Mouse (Mus musculus): ENCODE results near the gene Gng3.

Gene Gng3

GRCm38 (mm10) chr19:8803879-8804660, 34.9 kb downstream of the Gng3 start:
- DNase-seq (ENCODE audit: low spot score): no peak

GRCm38 (mm10) chr19:8803204-8803780, 35.7 kb downstream of the Gng3 start:
- no peak for DNase-seq (ENCODE audit: low spot score)

DNA sequence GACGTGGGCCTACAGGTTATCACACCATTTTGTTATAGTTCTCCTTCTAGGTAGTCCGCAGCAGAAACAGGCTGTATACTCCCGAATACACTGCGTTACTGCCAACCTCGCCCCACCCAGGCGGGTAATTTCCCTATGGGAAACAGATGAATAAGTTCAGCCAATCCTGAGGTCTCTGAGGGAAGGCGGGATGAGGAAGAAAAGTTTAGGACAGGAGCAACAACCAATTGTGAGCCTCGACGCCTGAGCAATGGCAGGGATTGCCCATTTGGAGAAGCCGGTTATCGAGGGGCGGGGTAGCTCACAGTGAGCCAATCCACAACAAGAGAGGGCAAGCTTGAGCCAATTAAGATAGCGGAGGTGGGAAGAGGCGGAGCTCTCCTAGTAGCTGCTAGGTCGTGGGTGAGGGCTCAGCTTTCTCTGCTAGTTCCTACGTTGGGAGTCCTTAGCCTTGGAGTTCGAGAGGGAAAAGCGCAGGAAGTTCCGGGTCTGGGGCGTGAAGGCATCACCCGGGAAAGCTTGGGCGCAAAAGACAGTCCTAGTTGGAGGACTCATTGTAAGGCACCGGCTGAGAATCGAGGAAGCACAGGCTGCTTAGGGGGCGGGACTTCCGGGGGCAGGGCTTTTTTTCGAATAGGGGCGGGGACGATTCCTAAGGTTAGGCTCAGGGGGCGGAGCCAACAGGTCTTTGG, 36.7 kb downstream of the Gng3 start, which contains the start of gene Zbtb3:
Gene Zbtb3, plus strand, starts transcription at position 426 of the 692 bp plus-strand sequence.
- peak; percentile 94 for DNase-seq (ENCODE audit: low spot score)

- DNase-seq (ENCODE audit: low spot score): no peak
Measured at GRCm38 (mm10) chr19:8798947-8799315, 40.1 kb downstream of the Gng3 start.

DNA sequence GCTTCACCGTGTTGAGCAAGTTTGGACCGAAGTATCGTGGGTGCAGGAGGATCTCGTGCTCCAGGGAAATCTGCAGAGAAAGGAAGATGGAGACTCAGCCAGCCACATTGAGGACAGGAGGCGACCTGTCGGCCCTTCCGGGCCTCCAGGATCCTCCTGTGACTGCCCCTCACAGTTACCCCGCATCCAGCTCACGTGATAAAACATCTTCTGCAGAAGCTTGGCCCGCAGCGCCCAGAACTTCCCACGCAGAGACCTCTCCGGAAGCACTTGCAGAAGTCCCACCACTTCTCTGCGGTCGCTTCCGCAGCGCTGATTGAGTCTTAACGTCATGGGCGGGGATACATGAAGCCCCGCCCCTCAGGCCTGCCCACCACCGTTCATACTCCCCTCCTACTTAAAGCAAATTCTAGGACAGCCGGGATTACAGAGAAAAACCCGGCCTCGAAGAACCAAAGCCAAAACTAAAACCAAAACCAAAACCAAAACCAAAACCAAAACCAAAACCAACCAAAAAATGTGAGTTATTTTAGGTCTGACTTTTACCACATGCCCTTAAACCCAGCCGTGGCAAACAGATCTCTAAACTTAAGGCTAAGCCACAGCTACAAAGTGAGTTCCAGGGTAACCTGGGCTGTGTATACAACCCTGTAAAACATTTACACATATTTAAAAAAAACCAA, 40.6 kb downstream of the Gng3 start, which contains the start of gene Polr2g:
Gene Polr2g, minus strand, starts transcription at position 314 of the 683 bp plus-strand sequence.
- DNase-seq (ENCODE audit: low spot score): peak; percentile 92

DNA sequence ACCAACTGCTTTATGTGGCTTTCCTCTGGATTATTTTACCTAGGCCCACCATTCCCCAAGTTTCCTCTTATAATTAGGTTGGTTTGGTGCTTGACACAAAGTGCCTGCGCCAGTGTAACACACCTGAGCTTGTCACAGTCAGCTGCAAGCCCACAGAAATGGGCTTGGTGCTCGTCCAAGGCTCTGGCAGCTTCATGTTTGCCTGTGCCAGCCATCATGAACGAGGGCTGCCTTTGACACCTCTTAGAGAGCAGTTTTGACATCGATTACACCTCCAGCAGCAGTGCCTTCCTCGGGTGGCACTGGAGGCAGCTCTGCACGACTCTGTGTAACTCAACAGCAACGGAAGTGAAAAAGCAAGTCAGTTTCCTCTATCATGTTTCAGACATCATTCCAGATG, 48.8 kb downstream of the Gng3 start:
- no peak for DNase-seq (ENCODE audit: low spot score)

- DNase-seq (ENCODE audit: low spot score): no peak
Measured at GRCm38 (mm10) chr19:8789171-8789570, 49.8 kb downstream of the Gng3 start.

GRCm38 (mm10) chr19:8788521-8788920, 50.5 kb downstream of the Gng3 start:
- DNase-seq (ENCODE audit: low spot score): no peak
